Mouse (Mus musculus) spleen, adult 18-20 months (tissue): Measurements from ENCODE around the gene Naa16.

Experiments used
- DNase-seq, 2 experiments: peaks; one replicate each; pipeline ENCODE4 v3.0.0; 2022; ENCODE audit warnings: mixed read lengths in 2 of 2

The Naa16 gene

GRCm38 (mm10) chr14:79296201-79296600 lies 94.4 kb downstream of the Naa16 start:
- no peak for DNase-seq

- no peak for DNase-seq
These were observed 95.0 kb downstream of the Naa16 start for GRCm38 (mm10) chr14:79295579-79295978.

DNA sequence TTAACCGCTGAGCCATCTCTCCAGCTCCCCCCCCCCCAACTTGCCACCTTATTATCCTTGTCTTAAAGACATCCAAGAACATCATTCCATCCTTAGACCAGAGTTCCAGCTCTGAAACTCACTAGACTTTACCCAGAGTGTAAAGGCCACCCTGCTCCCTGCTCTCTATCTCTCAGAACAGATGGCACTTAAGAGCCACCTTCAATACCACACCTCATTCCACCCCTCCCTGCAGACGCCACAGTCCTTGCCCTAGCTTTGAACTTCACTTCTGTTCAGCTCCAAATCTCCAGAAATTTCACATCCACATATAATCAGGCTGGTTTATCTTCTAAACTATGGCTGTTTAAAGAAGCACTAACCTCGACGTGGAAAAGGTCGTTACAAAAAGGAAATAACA lies 95.6 kb downstream of the Naa16 start:
- no peak for DNase-seq

GRCm38 (mm10) chr14:79294051-79294814 lies 96.3 kb downstream of the Naa16 start:
- no peak for DNase-seq

- DNase-seq: peak; percentile 38 to 42
These were observed 97.3 kb downstream of the Naa16 start for GRCm38 (mm10) chr14:79293119-79293780.

DNA sequence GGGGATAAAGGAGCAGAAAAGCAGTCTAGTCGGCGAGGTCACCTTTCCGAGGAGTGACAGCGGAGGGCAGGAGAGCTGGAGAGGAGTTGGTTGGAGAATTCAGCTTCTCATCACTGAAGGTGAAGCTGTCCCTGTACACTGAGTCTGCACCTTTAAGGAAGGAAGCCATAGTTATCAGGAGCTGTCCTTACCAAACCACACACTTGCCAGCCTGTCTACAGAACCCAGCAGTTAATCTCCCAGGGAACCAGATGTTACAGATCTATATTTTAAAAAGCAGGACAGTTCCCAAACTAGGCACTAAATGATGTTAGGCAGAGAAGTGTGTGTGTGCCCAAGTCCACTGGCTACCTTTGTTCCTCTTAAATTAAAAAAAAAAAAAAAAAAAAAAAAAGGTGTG lies 98.9 kb downstream of the Naa16 start:
- DNase-seq: no peak

DNA sequence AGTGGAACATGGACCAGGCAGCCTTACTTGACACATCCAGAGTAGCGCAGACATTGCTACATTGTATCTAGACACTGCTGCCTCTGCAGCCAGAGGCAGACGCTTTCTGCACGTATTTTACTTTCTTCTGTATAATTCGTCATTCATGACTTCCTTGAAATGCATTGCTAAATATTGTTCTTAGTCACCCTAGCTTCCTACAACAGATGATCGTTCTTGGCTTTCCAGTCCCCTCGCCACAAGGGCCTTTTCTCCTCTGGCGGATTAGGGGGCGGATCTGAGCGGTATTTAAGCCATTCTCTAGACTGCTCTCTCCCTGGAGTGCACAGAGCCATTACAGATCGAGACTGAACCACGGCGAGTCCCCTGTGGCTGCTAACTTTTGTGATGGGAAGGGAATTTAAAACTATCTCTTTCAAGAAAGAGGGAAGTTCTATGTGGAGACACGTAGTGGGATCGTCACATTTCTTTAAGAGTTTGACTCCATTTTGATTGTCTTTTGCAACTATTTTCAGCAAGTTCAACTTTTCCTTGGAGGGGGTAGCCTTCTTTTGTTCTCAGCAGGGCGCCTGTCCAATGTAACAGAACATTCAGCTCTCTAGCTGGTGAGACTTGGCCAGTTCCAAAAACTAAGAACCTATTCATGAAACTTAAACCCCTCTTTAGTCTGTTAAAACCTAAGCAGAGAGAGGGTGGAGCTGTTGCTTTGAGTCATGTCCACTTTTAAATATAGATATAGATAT lies 99.7 kb downstream of the Naa16 start:
- DNase-seq: no peak

GRCm38 (mm10) chr14:79289909-79290308 lies 100.7 kb downstream of the Naa16 start:
- DNase-seq: no peak

- peak in 1 of 2 experiments; percentile 28 for DNase-seq
These were observed 102.3 kb downstream of the Naa16 start for GRCm38 (mm10) chr14:79288280-79288679.

DNA sequence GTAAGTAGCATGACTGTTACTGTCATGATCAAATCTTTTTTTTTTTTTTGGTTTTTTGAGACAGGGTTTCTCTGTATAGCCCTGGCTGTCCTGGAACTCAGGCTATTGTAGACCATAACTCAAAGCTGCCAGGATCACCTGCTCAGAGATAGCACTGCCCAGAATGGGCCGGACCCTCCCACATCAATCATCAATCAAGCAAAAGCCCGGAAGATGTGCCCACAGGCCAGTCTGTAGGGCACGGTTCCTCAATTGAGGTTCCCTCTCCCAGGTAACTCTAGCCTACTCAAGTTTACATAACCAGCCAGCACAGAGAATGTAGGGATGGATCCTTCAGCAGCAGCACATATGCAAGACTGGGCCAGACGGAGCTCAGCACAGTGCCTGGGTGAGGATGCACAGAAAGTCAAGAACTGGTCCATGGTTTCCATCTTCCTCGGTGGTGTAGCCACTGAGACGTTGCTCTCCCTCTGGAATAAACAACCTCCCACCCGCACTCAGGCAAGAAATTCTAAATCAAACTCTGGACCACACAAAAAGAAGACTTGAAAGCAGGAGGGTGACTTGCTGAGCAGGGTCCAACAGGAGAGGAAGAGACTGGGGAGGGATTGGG lies 103.2 kb downstream of the Naa16 start:
- DNase-seq: no peak

DNA sequence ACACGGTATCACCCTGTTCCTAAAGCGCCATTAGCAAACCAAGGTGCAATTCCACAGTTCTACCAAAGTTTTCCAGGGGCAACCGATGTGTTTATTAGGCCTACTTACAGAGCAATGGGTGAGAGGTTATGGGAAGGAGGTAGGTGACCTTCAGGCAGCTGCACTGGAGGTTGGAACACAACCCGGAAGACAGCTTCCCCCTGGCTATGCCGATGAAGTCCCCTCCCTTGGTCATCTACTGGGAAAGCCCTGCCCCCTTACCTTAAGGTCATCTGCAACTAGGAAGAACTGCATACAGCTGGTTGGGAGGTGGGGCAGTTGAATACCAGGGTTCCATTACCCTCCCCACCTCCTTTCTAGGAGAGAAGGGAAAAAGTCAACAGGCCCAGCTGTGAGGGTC lies 105.0 kb downstream of the Naa16 start:
- DNase-seq: no peak

DNA sequence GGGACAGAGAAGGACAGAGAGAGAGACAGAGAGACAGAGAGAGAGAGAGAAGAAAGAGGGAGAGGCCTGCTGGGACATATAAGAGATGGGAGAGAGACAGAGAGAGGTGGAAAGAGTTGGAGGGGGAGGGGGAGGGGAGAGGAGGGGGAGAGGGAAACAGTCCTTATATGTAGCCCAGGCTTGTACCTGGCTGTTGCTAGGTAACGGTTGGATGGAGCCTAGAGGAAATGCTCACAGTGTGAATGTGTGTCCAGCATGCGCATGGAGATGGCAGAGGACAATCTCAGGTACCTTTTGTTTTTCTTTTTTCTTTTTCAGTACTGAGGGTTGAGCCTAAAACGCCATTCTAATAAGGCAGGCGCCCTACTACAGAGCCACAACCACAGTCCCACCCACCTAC lies 106.0 kb downstream of the Naa16 start:
- DNase-seq: no peak

- no peak for DNase-seq
These were observed 106.6 kb downstream of the Naa16 start for GRCm38 (mm10) chr14:79283952-79284351.

DNA sequence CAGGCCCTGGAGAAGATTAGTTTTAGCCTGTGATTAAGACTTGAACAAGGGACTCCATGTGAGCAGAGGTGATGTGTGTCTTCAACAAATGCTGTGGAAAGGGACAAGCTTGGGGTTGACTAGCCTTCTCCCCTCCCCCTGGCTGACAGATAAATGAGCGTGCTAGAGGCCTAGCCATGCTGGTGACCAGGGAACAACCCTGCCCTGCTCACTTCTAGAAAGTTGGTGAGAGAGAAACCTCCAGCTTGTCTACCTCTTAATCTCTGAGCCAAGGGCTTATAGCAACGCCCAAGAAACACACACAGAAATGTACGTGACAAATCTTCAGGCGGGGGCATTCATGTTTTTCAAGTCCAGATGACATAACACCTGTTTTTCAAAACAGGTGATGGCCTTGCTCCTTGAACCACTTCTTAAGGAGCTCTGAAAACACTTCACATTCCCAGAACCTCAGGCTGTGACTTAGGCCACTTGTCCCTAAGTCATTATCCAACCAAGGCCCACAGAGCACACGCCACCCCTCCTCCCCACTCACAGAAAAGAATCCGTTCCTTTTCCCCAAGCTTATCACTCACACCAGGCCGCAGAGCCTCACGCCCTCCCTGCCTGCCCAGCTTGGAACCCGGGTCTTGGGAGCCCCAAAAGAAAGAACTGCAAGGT lies 108.6 kb downstream of the Naa16 start:
- DNase-seq: no peak

DNA sequence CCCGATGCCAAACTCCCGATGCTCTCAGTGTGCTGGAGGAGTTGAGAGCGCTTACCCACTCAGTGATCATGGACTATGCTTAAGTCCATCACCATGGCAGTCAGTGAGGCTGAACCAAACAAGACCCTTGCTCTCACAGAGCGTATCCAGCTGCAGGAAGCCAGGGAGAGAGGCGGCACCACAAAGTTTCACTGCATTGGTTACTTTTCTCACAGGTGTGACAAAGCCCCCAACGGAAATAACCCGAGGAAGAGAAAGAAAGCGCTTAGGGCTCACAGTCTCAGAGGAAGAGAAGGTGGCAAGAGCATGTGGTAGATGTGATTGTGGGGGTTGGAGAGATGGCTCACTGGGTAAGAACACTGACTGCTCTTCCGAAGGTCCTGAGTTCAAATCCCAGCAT lies 110.1 kb downstream of the Naa16 start:
- no peak for DNase-seq

DNA sequence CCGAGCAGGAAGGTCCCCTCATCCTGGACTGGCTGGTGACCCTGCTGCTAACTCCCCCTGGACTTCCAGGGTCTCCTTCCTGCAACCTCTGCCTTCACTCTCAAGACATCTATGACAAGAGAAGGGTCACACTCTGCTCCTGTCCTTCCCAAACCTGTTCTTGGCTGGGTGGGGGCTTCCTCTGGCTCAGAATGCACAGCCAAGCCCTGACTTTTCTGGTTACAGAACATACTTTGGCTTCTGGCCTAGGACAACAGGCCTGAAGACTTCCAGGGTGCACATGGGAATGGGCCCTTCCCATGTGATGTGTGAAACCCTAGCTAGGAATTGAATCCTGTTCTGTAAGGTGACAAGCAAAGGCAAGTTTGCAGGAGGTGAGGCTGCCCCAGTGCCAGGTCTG lies 111.1 kb downstream of the Naa16 start:
- DNase-seq: no peak

DNA sequence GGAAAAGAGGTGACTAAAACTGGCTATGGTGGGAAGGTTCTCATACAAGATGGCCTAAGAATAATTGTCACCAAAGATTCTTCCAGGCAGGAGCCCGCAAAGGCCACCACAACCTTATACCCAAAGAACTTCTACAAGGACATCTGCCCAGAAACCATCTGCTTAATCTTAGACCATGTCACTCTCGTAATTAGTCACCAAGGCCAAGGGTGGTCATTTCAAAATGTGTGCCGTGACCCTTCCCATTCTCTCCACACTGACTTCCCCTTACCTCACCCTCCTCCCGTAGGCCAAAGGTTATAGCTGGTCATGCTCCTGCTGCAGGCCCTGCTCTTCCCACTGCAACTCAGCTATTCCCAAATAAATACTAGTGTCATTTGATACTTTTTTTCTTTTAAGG lies 111.7 kb downstream of the Naa16 start:
- DNase-seq: no peak

DNA sequence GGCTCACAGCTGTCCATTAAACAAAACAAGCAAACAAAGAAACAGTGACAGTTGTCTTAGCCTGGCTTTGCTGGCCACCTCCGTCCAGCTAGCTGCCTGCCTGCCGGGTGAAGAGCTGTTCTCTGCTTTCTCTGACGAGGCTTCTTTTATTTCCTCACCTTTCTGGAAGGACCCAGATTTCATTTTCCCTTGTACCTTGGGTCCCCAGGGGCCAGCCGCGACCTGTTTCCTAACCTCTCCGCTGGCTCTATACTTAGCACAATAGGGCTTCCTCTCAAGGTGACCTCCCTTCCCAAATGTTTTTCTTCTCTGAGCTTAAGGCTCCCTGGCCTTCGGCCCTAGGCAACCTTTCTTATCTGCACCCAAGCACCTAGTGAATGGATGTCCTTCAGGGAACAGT lies 112.7 kb downstream of the Naa16 start:
- DNase-seq: no peak

GRCm38 (mm10) chr14:79275870-79276395 lies 114.6 kb downstream of the Naa16 start:
- no peak for DNase-seq

DNA sequence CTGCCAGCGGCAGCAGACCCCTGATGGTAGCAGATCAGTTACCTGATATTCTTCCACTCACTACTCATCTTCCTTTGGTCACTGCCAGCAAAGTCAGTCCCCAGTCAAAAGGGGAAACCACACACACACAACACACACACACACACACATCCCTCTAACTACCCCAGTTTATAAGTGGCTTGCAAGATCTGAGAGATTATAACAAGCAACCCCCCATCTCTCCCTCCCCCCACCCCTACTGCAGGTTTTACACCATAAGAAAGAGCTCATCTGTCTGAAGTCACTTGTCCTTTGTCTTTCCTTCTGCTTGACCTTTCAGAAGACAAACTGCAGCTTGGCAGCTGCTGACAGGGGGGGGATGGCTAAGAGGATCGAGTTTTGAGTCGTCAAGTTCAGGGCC lies 115.1 kb downstream of the Naa16 start:
- no peak for DNase-seq
